In genomic region chr6:72565506-72565905, GRCm38 (mm10) we compare ENCODE assay signal across 10 mouse cellular contexts. TPM values are rescaled to one million over a fixed set of nuclear protein-coding genes. Genes with fewer than 3 reads are reported as not detected.
DNase-seq lines count a peak whose midpoint lies in the region; ATAC-seq lines count a peak whose summit lies in the region.
"Had no signal": no experiment of that assay in that cellular context is flagged by ENCODE, and none has a peak within 500 bp of the region (broad histone marks: within the 10 kb centered on the region; RNA-seq: fewer than 3 reads in every experiment).

No protein-coding gene starts in this region.

- peaks cover 7% of the 10 kb centered on the region; the same call in 1 of the 2 replicates for H3K36me3 ChIP-seq in heart, embryonic 15.5 days
- no peaks in the 10 kb centered on the region; the same call in 1 of the 2 replicates for H3K36me3 ChIP-seq in heart, embryonic 11.5 days (ENCODE audit: control insufficient read depth, insufficient read depth, low read length)
- peaks cover 11% of the 10 kb centered on the region; the same call in 1 of the 2 replicates for H3K36me3 ChIP-seq in embryonic facial prominence, embryonic 10.5 days (replicated peaks)
- no peaks in the 10 kb centered on the region for H3K36me3 ChIP-seq in hindbrain, embryonic 11.5 days (ENCODE audit: control insufficient read depth, insufficient read depth, low read length)
- H3K36me3 ChIP-seq in midbrain, embryonic 12.5 days = peaks cover 8% of the 10 kb centered on the region; the same call in 1 of the 2 replicates

- no peak; the same call in 1 of the 2 replicates for ATAC-seq in heart, embryonic 15.5 days (replicated peaks; ENCODE audit: insufficient number of reproducible peaks, insufficient read depth, low FRiP score, low read depth)
- ATAC-seq in heart, embryonic 11.5 days (replicated peaks; ENCODE audit: insufficient number of reproducible peaks, low FRiP score, low TSS enrichment) = no peak
- peak; percentile 28; the same call in 1 of the 2 replicates for ATAC-seq in hindbrain, embryonic 11.5 days (ENCODE audit: low FRiP score)
- peak; percentile 13; the same call in 1 of the 2 replicates for ATAC-seq in midbrain, embryonic 12.5 days (ENCODE audit: low FRiP score, low read depth)

- H3K4me1 ChIP-seq in heart, embryonic 15.5 days (replicated peaks) = peaks cover 10% of the 10 kb centered on the region
- peaks cover 13% of the 10 kb centered on the region for H3K4me1 ChIP-seq in heart, embryonic 11.5 days (ENCODE audit: control insufficient read depth, insufficient read depth, low read length)
- peaks cover 29% of the 10 kb centered on the region for H3K4me1 ChIP-seq in embryonic facial prominence, embryonic 10.5 days
- H3K4me1 ChIP-seq in hindbrain, embryonic 11.5 days (replicated peaks; ENCODE audit: control insufficient read depth, insufficient read depth, low read length) = no peaks in the 10 kb centered on the region
- 0 out of 2 replicates have a peak, but pooled peaks cover 7% of the 10 kb centered on the region for H3K4me1 ChIP-seq in midbrain, embryonic 12.5 days

- no peak overlapping the region for H3K27ac ChIP-seq in heart, embryonic 15.5 days
- H3K27ac ChIP-seq in heart, embryonic 11.5 days (ENCODE audit: low read depth, low read length) = no peak overlapping the region
- H3K27ac ChIP-seq in embryonic facial prominence, embryonic 10.5 days (replicated peaks) = peak overlapping the region; percentile 11; the same call in 1 of the 2 replicates
- no peak overlapping the region for H3K27ac ChIP-seq in hindbrain, embryonic 11.5 days (ENCODE audit: low read depth, low read length)
- no peak overlapping the region for H3K27ac ChIP-seq in midbrain, embryonic 12.5 days (replicated peaks)

- WGBS in heart, embryonic 15.5 days = 78% methylated on average over 7 of the region's 7 CpGs
- WGBS in heart, embryonic 11.5 days (ENCODE audit: insufficient replicate concordance) = 69% methylated on average over 7 of the region's 7 CpGs
- WGBS in embryonic facial prominence, embryonic 10.5 days = 76% methylated on average over 7 of the region's 7 CpGs
- 71% methylated on average over 7 of the region's 7 CpGs for WGBS in hindbrain, embryonic 11.5 days
- WGBS in midbrain, embryonic 12.5 days = 76% methylated on average over 7 of the region's 7 CpGs

- no peak overlapping the region for H3K4me3 ChIP-seq in heart, embryonic 15.5 days
- H3K4me3 ChIP-seq in heart, embryonic 11.5 days (ENCODE audit: low read depth, low read length) = no peak overlapping the region
- H3K4me3 ChIP-seq in embryonic facial prominence, embryonic 10.5 days = no peak overlapping the region
- H3K4me3 ChIP-seq in hindbrain, embryonic 11.5 days (ENCODE audit: low read depth, low read length) = no peak overlapping the region
- H3K4me3 ChIP-seq in midbrain, embryonic 12.5 days = no peak overlapping the region

- 0 out of 2 replicates have a peak overlapping the region, but pooled peaks have one; percentile 24 for H3K9ac ChIP-seq in heart, embryonic 15.5 days
- no peak overlapping the region for H3K9ac ChIP-seq in heart, embryonic 11.5 days (ENCODE audit: low read depth, low read length)
- H3K9ac ChIP-seq in hindbrain, embryonic 11.5 days (ENCODE audit: low read depth, low read length) = 0 out of 2 replicates have a peak overlapping the region, but pooled peaks have one; percentile 7
- H3K9ac ChIP-seq in midbrain, embryonic 12.5 days (replicated peaks) = no peak overlapping the region

- no peak for DNase-seq in embryonic facial prominence, embryonic 10.5 days (ENCODE audit: low spot score)
- no peak for DNase-seq in hindbrain, embryonic 11.5 days (ENCODE audit: low spot score)
- no peak for DNase-seq in frontal cortex, postnatal 10 days (ENCODE audit: low spot score in 2 of 2)
- DNase-seq in cerebellum, adult 9-10 months = no peak
- no peak for DNase-seq in Muller cell, postnatal 12 days (ENCODE audit: inconsistent ontology term)

- H3K27me3 ChIP-seq in heart, embryonic 15.5 days = no peaks in the 10 kb centered on the region
- H3K27me3 ChIP-seq in heart, embryonic 11.5 days (ENCODE audit: control insufficient read depth, insufficient read depth, low read length) = no peaks in the 10 kb centered on the region
- no peaks in the 10 kb centered on the region for H3K27me3 ChIP-seq in embryonic facial prominence, embryonic 10.5 days (replicated peaks; ENCODE audit: low read depth, poor library complexity, severe bottlenecking)
- H3K27me3 ChIP-seq in hindbrain, embryonic 11.5 days (ENCODE audit: control insufficient read depth, insufficient read depth, low read length) = no peaks in the 10 kb centered on the region
- no peaks in the 10 kb centered on the region for H3K27me3 ChIP-seq in midbrain, embryonic 12.5 days

- H3K4me2 ChIP-seq in heart, embryonic 15.5 days = no peak overlapping the region
- H3K4me2 ChIP-seq in heart, embryonic 11.5 days = no peak overlapping the region
- no peak overlapping the region for H3K4me2 ChIP-seq in hindbrain, embryonic 11.5 days (replicated peaks; ENCODE audit: low read depth, low read length)
- H3K4me2 ChIP-seq in midbrain, embryonic 12.5 days (replicated peaks) = 0 out of 2 replicates have a peak overlapping the region, but pooled peaks have one; percentile 4

- H3K9me3 ChIP-seq in heart, embryonic 15.5 days (replicated peaks) = no peaks in the 10 kb centered on the region
- H3K9me3 ChIP-seq in heart, embryonic 11.5 days (replicated peaks; ENCODE audit: control insufficient read depth, low read length) = no peaks in the 10 kb centered on the region
- no peaks in the 10 kb centered on the region for H3K9me3 ChIP-seq in embryonic facial prominence, embryonic 10.5 days
- H3K9me3 ChIP-seq in hindbrain, embryonic 11.5 days (ENCODE audit: control insufficient read depth, low read length) = no peaks in the 10 kb centered on the region
- no peaks in the 10 kb centered on the region for H3K9me3 ChIP-seq in midbrain, embryonic 12.5 days

RNA-seq across cellular contexts. Expression of gene Capg, which starts 21.3 kb away (rescaled TPM):
- polyA plus RNA-seq in heart, embryonic 15.5 days (2015; fragmentation: Nextera tagmentation; extraction: Ambion mirVana) = 22.6 and 36.5 TPM in 2 replicates
- 22.7 and 25.9 TPM in 2 replicates for polyA plus RNA-seq in heart, embryonic 11.5 days (2014; fragmentation: Nextera tagmentation; extraction: Ambion mirVana)
- polyA plus RNA-seq in embryonic facial prominence, embryonic 10.5 days (2016; fragmentation: Nextera tagmentation; extraction: Ambion mirVana) = 14.8 and 16.0 TPM in 2 replicates
- 10.4 TPM in 2 replicates for polyA plus RNA-seq in hindbrain, embryonic 11.5 days (2014; fragmentation: Nextera tagmentation; extraction: Ambion mirVana)
- polyA plus RNA-seq in midbrain, embryonic 12.5 days (2016; fragmentation: Nextera tagmentation; extraction: Ambion mirVana) = 5.8 and 6.1 TPM in 2 replicates

RNA-seq across cellular contexts. Expression of gene Elmod3, which starts 32.7 kb away (rescaled TPM):
- polyA plus RNA-seq in heart, embryonic 15.5 days (2015; fragmentation: Nextera tagmentation; extraction: Ambion mirVana) = 12.3 and 13.5 TPM in 2 replicates
- polyA plus RNA-seq in heart, embryonic 11.5 days (2014; fragmentation: Nextera tagmentation; extraction: Ambion mirVana) = 10.5 and 12.1 TPM in 2 replicates
- polyA plus RNA-seq in embryonic facial prominence, embryonic 10.5 days (2016; fragmentation: Nextera tagmentation; extraction: Ambion mirVana) = 13.9 and 14.8 TPM in 2 replicates
- 17.7 and 18.5 TPM in 2 replicates for polyA plus RNA-seq in hindbrain, embryonic 11.5 days (2014; fragmentation: Nextera tagmentation; extraction: Ambion mirVana)
- polyA plus RNA-seq in midbrain, embryonic 12.5 days (2016; fragmentation: Nextera tagmentation; extraction: Ambion mirVana) = 14.3 and 18.3 TPM in 2 replicates

RNA-seq across cellular contexts. Expression of gene Retsat, which starts 32.8 kb away (rescaled TPM):
- polyA plus RNA-seq in heart, embryonic 15.5 days (2015; fragmentation: Nextera tagmentation; extraction: Ambion mirVana) = 19.8 and 21.4 TPM in 2 replicates
- polyA plus RNA-seq in heart, embryonic 11.5 days (2014; fragmentation: Nextera tagmentation; extraction: Ambion mirVana) = 13.9 and 16.2 TPM in 2 replicates
- polyA plus RNA-seq in embryonic facial prominence, embryonic 10.5 days (2016; fragmentation: Nextera tagmentation; extraction: Ambion mirVana) = 8.6 and 8.9 TPM in 2 replicates
- 6.0 and 7.4 TPM in 2 replicates for polyA plus RNA-seq in hindbrain, embryonic 11.5 days (2014; fragmentation: Nextera tagmentation; extraction: Ambion mirVana)
- polyA plus RNA-seq in midbrain, embryonic 12.5 days (2016; fragmentation: Nextera tagmentation; extraction: Ambion mirVana) = 4.4 and 6.9 TPM in 2 replicates

RNA-seq across cellular contexts. Expression of gene Sh2d6, which starts 44.0 kb away (rescaled TPM):
- not detected in 2 replicates for polyA plus RNA-seq in heart, embryonic 15.5 days (2015; fragmentation: Nextera tagmentation; extraction: Ambion mirVana)
- not detected in 2 replicates for polyA plus RNA-seq in heart, embryonic 11.5 days (2014; fragmentation: Nextera tagmentation; extraction: Ambion mirVana)
- 0.16 and 0.19 TPM in 2 replicates for polyA plus RNA-seq in embryonic facial prominence, embryonic 10.5 days (2016; fragmentation: Nextera tagmentation; extraction: Ambion mirVana)
- polyA plus RNA-seq in hindbrain, embryonic 11.5 days (2014; fragmentation: Nextera tagmentation; extraction: Ambion mirVana) = 0.45 and 0.66 TPM in 2 replicates
- polyA plus RNA-seq in midbrain, embryonic 12.5 days (2016; fragmentation: Nextera tagmentation; extraction: Ambion mirVana) = 0.63 and 0.97 TPM in 2 replicates
- polyA plus RNA-seq: heart, embryonic 14.5 days; stomach, embryonic 14.5 days had no signal

RNA-seq across cellular contexts. Expression of gene Tgoln1, which starts 51.3 kb away (rescaled TPM):
- polyA plus RNA-seq in heart, embryonic 15.5 days (2015; fragmentation: Nextera tagmentation; extraction: Ambion mirVana) = 22.7 and 24.4 TPM in 2 replicates
- 25.3 and 31.0 TPM in 2 replicates for polyA plus RNA-seq in heart, embryonic 11.5 days (2014; fragmentation: Nextera tagmentation; extraction: Ambion mirVana)
- 26.2 and 27.9 TPM in 2 replicates for polyA plus RNA-seq in embryonic facial prominence, embryonic 10.5 days (2016; fragmentation: Nextera tagmentation; extraction: Ambion mirVana)
- 41.5 and 42.3 TPM in 2 replicates for polyA plus RNA-seq in hindbrain, embryonic 11.5 days (2014; fragmentation: Nextera tagmentation; extraction: Ambion mirVana)
- 38.6 and 39.2 TPM in 2 replicates for polyA plus RNA-seq in midbrain, embryonic 12.5 days (2016; fragmentation: Nextera tagmentation; extraction: Ambion mirVana)

Comparison
In these comparisons a context has a peak if more than half of its experiments do, and no peak if none do; other contexts are left out.
1. H3K9ac ChIP-seq: peak in heart, embryonic 15.5 days (single experiment) and hindbrain, embryonic 11.5 days (single experiment); none in heart, embryonic 11.5 days (single experiment) and midbrain, embryonic 12.5 days (single experiment).
2. ATAC-seq: peak in hindbrain, embryonic 11.5 days (single experiment) and midbrain, embryonic 12.5 days (single experiment); none in heart, embryonic 15.5 days (single experiment) and heart, embryonic 11.5 days (single experiment).